Mouse (Mus musculus): ENCODE results near the gene Ubp1.

The Ubp1 gene

GRCm38 (mm10) chr9:113970041-113970440 lies 39.3 kb downstream of the Ubp1 start:
- no peak for DNase-seq

GRCm38 (mm10) chr9:113971615-113972014 lies 40.9 kb downstream of the Ubp1 start:
- DNase-seq = no peak

GRCm38 (mm10) chr9:113973857-113974256 lies 43.1 kb downstream of the Ubp1 start:
- no peak for DNase-seq

- DNase-seq = no peak
These were observed 44.2 kb downstream of the Ubp1 start for GRCm38 (mm10) chr9:113974945-113975344.

- no peak for DNase-seq
These were observed 44.7 kb downstream of the Ubp1 start for GRCm38 (mm10) chr9:113975442-113975841.

DNA sequence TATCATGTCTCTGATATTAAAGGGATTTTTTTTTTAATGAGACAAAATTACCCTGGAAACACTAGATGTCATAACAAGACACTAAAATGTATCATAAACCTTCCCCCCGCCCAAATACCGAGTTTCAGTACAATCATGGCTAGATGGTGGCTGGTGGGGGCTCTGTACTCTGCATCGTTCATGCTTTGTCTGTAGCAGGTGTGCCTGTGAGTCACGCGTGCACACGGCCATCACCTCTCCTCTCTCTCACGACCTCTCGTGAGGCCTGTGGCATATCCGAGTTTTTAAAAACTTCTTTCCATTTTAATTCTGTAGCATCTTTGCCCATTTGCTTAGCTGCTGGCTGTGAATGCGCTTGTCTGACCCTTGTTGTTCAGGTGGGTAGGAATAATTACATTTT lies 45.5 kb downstream of the Ubp1 start:
- no peak for DNase-seq

- no peak for DNase-seq
These were observed 46.6 kb downstream of the Ubp1 start for GRCm38 (mm10) chr9:113977225-113977840.

GRCm38 (mm10) chr9:113978656-113979055 lies 47.9 kb downstream of the Ubp1 start:
- no peak for DNase-seq

DNA sequence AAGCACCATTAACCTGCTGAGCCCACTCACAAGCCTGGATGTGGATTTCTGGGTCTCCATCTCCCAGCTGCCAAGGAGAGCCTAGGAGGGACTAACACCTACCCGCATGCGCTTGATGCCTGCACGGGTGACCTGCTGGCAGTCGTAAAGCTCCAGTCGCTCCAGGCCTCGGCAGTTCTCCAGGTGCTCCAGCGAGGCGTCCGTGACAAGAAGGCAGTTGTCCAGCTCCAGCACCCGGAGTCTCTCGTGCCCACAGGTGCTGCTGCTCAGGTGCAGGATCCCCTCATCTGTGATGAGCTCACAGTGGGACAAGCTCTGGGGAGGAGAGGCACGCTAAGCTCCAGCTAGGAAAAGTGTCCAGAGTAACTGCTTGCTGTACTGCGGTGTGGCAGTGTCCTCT lies 48.6 kb downstream of the Ubp1 start:
- DNase-seq = peak; percentile 54

- peak; percentile 33 for DNase-seq
These were observed 50.6 kb downstream of the Ubp1 start for GRCm38 (mm10) chr9:113981099-113981880.

DNA sequence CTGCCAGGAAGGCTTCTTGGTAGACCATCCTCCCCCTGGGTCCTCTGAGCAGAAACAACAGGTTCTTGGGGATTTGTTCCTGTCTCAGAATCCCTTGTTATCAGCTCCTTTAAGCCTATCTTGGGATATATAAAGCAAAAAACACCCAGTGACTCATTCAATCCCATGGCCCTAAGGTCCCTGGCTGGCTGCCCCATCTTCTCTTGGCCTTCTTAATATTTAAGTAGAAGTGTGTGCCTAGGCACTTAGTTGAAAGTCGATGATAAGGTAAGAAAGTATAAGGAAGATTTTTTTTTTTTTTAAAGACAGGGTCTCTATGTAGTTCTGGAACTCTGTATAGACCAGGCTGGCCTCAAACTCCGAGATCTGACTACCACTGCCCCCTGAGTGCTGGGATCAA lies 51.7 kb downstream of the Ubp1 start:
- DNase-seq = no peak

DNA sequence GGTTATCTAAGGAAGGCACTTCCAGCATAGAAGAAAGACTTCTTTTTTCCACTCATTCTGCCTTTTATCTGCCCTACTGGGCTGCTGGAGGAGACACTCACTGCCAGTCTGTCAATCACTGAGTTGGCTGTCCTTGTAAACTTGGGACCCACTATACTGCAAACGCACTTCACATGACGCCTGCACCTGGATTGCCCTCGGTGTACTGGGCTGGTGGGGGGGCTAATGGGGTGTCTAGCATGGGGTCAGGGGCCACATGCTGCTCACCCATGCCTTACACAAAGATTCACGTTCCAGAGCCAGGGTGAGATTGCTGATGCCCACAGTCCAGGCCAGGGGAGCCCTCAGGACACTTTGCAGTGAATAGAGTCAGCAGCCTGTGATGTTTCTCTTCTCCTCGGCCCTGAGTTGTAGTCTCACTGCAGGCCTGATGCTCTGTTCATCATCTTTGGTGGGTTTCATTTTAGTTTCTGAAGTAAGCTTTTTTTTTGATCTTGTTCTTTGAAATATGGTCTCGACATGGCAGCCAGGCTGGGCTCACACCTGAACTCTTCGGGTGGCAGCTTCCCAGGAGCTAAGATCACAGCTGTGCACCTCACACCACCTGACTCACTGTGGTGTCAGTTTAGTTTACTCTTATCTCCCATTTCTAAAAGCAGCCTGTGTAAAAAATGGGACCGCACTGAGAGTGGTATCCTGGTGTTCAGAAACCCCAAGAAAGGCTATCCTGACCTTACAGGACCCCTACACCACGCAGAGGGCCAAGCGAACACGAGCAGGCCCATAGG lies 52.3 kb downstream of the Ubp1 start:
- no peak for DNase-seq

GRCm38 (mm10) chr9:113984946-113985620 lies 54.3 kb downstream of the Ubp1 start:
- DNase-seq = peak; percentile 78

DNA sequence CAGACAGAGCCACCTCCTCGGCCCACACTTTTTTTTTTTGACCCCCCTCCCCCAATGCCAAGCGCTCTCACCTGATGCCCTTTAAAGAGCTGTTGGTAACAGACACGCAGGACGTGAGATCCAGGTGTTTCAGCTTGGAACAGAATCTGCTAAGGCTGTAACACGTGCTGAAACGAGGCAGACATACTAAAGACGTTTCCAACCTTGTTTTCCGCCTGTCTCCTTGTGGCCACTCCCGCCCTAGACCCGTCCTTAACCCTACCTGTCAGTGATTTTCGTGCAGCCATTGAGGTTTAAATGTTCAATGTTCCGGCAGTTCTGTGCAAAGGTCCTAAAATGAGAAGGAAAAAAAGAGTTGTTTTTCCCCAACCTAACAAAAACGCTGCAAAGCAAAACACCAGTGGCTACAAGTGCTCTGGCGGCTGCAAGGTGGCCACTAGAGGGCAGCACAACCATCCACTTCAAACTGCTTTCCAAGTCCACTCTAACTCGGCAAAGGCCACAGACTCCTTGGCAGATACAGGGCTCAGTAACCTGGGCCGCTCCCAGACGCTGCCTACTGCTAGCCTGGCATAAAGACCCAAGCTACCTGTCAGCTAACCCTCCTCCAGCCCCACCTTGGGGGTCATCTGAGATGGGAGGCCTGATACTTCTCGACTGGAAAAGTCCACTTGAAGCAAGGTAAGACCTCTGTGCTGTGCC lies 60.0 kb downstream of the Ubp1 start:
- peak; percentile 76 for DNase-seq

GRCm38 (mm10) chr9:113992810-113993209 lies 62.1 kb downstream of the Ubp1 start:
- DNase-seq = no peak

- no peak for DNase-seq
These were observed 67.6 kb downstream of the Ubp1 start for GRCm38 (mm10) chr9:113998311-113998710.

GRCm38 (mm10) chr9:114006801-114007200 lies 76.1 kb downstream of the Ubp1 start:
- peak; percentile 66 for DNase-seq

GRCm38 (mm10) chr9:114007850-114008350 lies 77.2 kb downstream of the Ubp1 start:
- peak; percentile 21 for DNase-seq

DNA sequence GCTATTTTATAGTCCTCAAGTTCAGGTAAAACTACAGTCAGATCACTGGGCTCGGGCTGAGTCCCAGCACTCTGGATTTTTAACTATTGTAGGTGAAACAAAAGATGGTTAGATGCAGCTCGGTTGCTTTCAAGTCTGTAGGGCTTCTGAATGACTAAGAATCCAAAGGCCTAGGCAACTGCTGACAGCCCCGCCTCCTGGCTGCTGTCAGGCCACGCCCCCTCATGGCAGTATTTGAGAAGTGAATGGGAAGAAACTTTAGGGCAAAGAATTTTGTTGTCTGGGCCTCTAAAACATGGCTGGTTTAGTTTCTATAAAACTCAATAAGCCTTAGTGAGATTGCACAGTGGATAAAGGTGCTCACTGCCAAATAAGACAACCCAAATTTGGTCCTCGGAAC lies 78.8 kb downstream of the Ubp1 start:
- DNase-seq = no peak

DNA sequence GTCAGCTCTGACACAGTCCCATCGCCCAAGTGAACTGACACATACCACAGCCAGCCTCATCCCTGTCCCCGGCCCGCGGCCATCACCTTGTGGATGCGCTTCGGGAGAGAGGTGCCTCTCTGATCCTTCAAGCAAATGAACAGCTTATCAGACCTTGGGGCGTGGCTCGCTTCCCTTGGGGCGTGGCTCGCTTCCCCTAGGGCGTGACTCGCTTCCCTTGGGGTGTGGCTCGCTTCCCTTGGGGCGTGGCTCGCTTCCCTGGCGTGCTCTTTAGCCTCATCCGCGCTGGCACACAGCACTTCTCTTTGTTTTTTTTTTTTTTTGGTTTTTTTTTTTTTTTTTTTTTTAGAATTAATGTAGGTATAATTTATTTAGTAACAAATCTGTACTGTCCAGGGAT lies 80.5 kb downstream of the Ubp1 start:
- no peak for DNase-seq

GRCm38 (mm10) chr9:114014034-114014433 lies 83.3 kb downstream of the Ubp1 start:
- no peak for DNase-seq

DNA sequence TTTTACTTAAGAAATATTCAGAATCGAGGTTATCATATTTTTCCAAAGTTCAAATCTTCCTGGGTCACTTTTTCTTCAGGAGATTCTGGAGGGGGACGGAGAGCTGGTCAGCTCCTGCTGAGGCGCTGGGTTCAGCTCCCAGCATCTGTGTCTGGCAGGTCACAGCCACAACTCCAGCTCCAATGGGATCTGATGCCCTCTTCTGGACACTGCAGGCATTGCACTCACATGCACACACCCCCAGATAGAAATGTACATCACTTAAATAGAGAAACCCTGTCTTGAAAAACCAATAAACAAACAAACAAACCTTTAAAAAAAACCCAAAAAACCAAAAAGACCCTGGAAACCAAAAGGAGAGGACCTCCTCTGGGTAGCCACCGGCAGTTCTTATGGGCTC lies 85.0 kb downstream of the Ubp1 start:
- no peak for DNase-seq
